Mouse (Mus musculus) adrenal gland, postnatal 14 days (tissue): ENCODE results near the gene Cdca8. TPM values are rescaled to one million over a fixed set of nuclear protein-coding genes. Genes with fewer than 3 reads are reported as not detected.
A peak's percentile ranks its signal among the peaks of the same experiment; 100 is the strongest.

Source experiments
- DNase-seq: peaks from one replicate; pipeline ENCODE4 v3.0.0; 2021; ENCODE audit warnings: mixed read lengths
- total RNA-seq: library from RNA; stranded (reverse); gene quantifications from 2 replicates; pipeline ENCODE4 v1.2.3, GENCODE M21; 2021

Gene Cdca8
- total RNA-seq, 1 experiment from 2014 or later = 15.3 TPM

GRCm38 (mm10) chr4:124957284-124957683, 18.2 kb upstream of the Cdca8 start:
- DNase-seq = no peak

GRCm38 (mm10) chr4:124953546-124953945, 14.4 kb upstream of the Cdca8 start:
- DNase-seq = no peak

DNA sequence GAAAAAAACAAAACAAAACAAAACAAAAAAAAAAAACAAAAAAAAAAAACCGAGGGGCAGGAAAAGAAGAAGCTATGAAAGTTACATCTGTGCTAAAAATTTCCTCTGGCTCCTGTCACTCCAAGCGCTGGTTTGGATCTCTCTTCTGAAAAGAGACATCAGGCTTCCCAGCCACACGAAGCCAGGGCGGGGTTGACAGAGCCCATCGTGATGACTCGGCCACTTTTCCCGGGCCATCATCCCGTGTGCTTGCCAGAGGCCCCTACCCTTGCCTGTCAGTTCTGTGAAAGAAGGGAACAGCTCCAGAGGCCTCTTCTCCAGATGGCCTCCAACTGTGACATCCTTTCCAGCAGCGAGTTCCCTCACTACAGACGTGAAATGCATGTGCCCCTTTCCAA, 11.9 kb upstream of the Cdca8 start:
- DNase-seq = no peak

DNA sequence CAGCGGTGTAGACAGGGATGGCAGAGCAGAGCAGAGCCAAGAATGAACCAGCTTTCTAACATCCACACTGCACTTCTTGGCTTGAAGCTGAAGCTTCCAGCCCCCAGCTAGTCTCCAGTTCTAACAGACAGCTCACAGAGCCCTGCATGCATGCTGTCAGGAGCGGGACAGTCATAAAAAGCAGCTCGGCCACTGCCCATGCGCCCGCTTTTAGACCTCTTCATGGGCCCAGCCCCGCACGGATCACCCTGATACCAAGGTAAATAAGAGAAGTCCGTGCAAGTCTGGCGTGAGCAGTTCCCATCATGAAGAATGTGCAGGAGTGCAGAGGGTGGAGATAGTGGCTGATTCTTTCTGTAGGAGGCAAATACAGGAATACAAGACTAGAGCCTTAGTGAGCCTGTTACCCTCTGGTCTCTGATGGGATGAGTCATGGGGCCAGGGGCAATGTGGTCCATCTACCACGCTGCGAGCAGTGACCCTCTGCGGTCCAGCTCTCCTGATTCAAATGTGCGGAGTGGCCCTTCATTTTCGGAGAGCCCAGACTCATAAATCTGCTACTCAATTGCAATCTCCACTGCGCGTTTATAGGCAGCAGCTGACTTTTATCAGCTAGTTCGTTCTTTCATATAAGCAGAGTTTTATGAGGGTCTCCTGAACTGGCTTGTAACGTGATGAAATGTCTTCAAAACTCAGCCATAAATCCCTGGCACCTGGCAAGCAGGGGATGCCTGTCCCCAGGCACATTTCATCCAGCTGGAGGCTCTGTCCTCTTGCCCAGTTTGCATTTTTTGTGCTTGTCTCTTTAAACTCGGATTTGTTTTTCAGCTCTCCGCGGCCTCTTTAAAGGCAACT, 11.3 kb upstream of the Cdca8 start:
- no peak for DNase-seq

GRCm38 (mm10) chr4:124949488-124949887, 10.4 kb upstream of the Cdca8 start:
- peak; percentile 54 for DNase-seq

GRCm38 (mm10) chr4:124944961-124945360, 5.8 kb upstream of the Cdca8 start:
- no peak for DNase-seq

GRCm38 (mm10) chr4:124943781-124944180, 4.7 kb upstream of the Cdca8 start:
- DNase-seq = no peak

DNA sequence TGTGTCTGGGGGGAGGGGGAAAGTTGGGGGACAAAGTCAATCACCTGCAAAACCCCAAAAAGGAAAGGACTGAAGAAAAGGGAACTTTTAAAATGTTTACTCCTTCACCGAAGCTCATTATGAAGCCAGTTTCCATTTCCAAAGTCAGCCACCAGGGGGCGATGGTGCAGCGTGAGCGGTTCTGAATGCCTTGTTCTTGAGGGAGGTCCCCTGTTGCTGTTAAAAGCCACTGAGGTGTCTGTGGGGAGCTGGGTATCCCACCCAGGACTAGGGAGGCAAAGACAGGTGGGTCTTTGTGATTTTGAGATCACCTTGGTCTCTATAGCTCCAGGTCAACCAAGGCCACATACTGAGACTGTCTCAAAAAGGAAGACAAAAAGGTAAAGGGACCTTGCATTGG, 3.9 kb upstream of the Cdca8 start:
- DNase-seq = peak; percentile 89

- DNase-seq = peak; percentile 95
These were observed 2.3 kb downstream of the Cdca8 start, which contains the start of gene 9930104L06Rik for GRCm38 (mm10) chr4:124936613-124937471. TSS of gene 9930104L06Rik (plus strand) at chr4:124937048.

DNA sequence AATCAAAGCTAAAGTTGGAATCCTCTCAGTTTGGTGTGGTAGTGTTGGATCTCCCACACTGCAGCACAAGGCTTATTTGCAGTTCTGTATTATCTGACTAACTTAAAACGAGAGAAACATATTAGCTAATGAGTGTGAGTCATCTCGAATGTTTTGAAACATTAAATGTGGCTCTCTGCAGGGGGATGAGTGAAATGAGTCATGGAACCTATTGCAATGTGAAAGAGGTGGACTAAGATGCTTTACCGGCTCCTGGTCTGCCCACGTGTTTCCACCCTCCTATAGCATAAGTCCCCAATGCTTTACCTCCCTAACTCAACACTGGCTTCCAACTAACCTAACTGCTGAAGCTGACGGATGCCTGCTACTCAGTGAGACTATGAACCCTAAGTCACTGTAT, 11.0 kb downstream of the Cdca8 start:
- no peak for DNase-seq

DNA sequence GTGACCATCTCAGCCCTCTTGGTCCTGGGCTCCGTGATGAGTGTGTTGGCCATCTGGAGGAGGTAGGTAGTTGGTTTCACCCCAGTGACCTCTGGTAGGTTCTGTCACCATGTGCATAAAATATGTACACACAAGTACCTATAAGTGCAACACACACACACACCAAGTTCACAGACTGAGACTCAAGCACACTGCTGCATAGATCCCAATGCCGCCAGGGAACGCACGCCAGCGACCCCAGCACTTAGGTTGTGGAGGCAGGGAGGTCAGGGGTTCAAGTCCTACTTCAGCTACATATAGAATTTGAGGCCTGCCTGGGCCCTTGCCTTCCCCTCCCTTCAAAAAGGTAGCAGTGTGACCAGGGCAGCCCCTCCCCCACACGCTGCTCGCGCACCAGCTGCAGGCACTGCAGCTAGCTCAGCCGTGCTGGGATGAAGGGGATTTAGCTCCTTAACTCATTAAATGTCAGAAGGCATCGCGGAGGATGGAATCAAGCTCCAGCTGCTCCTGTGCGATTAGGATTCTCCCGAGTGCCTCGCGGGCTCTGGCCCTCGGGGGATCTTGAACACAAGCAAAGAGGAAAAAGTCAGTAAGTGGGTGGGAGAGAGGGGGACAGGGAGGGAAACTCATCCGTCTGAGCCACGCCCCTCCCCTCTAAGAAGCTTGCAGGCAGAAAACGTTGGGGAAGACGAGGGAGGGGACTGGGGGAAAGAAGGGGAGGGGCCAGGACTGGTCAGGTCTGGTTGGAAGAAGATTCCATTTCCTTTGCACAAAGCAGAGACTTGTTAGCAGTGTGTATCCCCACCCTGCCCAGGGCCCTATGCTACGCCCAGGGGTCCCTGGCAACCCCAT, 32.9 kb downstream of the Cdca8 start:
- peak; percentile 53 for DNase-seq

DNA sequence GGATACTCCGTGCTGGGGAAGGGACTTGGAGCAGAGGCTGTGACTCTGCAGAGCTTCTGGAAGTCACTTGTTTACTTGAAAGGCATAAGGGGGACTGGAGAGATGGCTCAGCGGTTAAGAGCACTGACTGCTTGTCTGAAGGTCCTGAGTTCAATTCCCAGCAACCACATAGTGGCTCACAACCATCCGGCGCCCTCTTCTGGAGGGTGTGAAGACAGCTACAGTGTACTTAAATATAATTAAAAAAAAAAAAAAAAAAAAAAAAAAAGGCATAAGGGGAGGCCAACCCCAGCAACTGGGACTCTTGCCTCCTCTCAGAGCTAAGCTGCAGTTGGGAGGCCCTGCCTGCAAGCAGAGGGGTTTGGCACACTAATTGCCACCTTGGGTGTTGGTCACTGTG, 33.7 kb downstream of the Cdca8 start:
- DNase-seq = no peak

DNA sequence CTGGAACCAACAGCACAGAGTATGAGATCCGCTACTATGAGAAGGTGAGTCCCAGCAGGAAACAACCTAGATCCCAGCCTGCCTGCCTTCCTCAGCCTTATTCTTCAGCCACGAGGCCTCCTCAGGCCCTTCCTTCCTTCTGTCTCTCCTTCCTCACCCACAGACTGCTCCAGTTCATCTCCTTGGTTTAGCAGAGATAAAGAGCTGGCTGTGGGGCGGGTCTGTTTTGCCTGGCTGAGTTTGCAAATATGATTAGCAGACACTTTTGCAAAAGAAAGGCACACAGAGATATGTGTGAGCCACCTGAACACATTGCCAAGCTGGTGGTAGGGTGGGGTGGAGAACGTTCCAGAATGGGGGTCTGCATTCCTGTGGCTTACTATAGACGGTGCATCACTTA, 39.2 kb downstream of the Cdca8 start:
- DNase-seq = no peak

- DNase-seq = no peak
These were observed 40.7 kb downstream of the Cdca8 start for GRCm38 (mm10) chr4:124898428-124898827.

DNA sequence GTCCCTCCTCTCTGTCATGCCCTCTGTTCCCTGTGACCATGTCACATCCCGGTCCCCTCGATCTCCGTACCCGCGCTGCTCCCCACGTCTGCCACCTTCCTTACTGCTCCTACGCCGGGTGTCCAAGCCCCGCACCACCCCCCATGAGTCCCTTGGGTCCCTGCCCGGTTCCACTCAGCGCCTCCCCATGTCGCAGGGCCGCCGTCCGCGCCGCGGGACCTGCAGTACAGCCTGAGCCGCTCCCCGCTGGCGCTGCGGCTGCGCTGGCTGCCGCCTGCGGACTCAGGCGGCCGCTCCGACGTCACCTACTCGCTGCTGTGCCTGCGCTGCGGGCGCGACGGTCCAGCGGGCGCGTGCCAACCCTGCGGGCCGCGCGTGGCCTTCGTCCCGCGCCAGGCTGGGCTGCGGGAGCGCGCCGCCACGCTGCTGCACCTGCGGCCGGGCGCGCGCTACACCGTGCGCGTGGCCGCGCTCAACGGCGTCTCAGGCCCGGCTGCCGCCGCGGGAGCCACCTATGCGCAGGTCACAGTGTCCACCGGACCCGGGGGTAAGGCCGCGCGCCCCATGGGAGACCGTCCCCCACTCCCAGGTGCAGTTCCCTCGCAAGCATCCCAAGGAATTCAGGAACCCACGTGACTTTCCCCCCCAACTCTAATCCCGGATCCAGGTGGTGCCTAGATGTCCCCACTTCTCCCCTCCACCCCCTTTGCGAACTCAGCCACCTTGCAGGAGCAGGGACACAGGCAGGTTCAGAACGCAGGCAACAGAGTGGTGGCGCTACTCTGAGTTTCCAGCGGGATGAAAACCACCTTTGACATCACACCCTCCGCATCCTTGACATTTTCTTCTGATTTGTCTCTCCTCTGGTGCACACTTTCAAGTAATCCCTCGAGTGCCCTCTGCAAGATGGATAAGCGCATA, 44.3 kb downstream of the Cdca8 start:
- peak; percentile 42 for DNase-seq

DNA sequence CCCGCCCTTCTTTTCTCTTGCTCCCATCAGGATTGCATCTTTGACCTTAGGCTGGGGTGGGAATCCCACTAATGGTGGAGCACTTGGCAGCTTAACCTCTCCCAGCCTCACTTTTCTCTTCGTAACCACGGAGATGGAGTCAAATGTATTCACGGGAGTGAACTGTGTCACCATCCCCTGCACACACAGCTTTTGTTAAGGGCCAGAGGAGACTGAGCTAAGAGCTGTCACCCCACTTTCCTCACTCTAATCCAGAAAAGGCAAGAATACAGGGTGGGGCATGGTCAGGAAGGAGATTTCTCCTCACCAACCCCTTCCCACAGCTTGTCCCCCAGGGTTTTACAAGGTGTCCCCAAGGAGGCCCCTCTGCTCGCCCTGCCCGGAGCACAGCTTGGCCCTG, 45.3 kb downstream of the Cdca8 start:
- no peak for DNase-seq

GRCm38 (mm10) chr4:124890831-124891230, 48.3 kb downstream of the Cdca8 start:
- DNase-seq = no peak

DNA sequence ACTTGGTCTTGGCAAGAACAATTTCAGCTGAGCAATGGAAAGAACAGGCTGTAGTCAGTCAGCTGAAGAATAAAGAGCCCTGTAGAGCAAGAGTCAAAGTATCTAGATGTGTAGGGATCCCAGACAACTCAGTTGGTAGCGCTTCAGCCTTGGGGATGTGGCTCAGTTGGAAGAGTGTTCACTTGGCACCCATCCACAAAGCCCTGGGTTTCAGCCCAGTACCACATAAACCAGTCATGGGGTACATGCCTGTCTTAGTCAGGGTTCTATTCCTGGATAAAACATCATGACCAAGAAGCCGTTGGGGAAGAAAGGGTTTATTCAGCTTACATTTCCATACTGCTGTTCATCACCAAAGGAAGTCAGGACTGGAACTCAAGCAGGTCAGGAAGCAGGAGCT, 49.2 kb downstream of the Cdca8 start:
- no peak for DNase-seq

DNA sequence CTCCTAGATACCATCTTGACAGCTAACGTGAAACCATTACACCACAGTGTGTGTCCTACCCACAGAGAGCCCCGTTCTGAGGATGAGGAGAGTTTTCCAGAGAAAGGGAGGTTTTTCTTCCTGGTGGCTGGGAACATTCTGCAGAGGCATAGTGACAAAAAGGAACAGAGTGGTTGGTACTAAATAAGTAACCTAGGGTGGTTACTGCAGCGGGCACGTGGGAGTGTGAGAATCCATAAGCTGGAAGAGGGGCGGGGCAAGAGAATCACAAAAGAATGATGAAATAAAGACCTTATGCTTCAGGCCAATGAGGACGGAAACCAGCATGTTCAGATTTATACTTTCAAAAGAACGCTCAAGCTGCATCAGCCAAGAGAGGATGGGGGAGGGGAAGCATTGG, 50.4 kb downstream of the Cdca8 start:
- no peak for DNase-seq

- peak; percentile 82 for DNase-seq
These were observed 56.9 kb downstream of the Cdca8 start for GRCm38 (mm10) chr4:124882151-124882729.
